Mouse (Mus musculus): ENCODE measurements around the gene Ifi47. TPM values are rescaled to one million over a fixed set of nuclear protein-coding genes. Genes with fewer than 3 reads are reported as not detected.

Gene Ifi47
- total RNA-seq, 1 experiment: 0.22 TPM

- Histone ChIP-seq H3K4me3 (ENCODE audit: insufficient read depth in 1 of 2, low read depth in 1 of 2, low read length in 2 of 2, poor library complexity in 1 of 2, severe bottlenecking in 1 of 2) (no peak overlapping the region), H3K9ac (ENCODE audit: insufficient read depth, low read depth, low read length, poor library complexity, severe bottlenecking) (no peak overlapping the region), H3K27ac (ENCODE audit: insufficient read depth, low read depth, low read length, poor library complexity, severe bottlenecking) (no peak overlapping the region), H3K4me1 (ENCODE audit: control insufficient read depth in 2 of 2, insufficient read depth in 2 of 2, low read length in 2 of 2, poor library complexity in 1 of 2) (peaks cover 0 to 3% of the 10 kb centered on the region in 2 experiments; a peak in 1 of 4 replicates), H3K36me3 (ENCODE audit: control insufficient read depth, insufficient read depth, low read length, poor library complexity, severe bottlenecking) (no peaks in the 10 kb centered on the region), H3K9me3 (ENCODE audit: control insufficient read depth, insufficient read depth, low read depth, low read length) (no peaks in the 10 kb centered on the region)
- TF ChIP-seq MAFK (IDR thresholded peaks at IDR 0.05; ENCODE audit: insufficient read depth, low read depth, low read length): no peak
- in situ Hi-C loops (cut with MboI; ENCODE audit: low sequenced_read_pairs in 2 of 2, unreplicated experiment in 2 of 2): no loop called here
- DNase-seq (ENCODE audit: low read depth, low spot score): no peak
Observed at GRCm38 (mm10) chr11:49086858-49087361, 10.5 kb downstream of the Ifi47 start.

- in situ Hi-C loops (cut with MboI; ENCODE audit: low sequenced_read_pairs in 2 of 2, unreplicated experiment in 2 of 2): no loop called here
- H3K9me3 ChIP-seq (ENCODE audit: control insufficient read depth, insufficient read depth, low read depth, low read length): no peaks in the 10 kb centered on the region
- peak overlapping the region; percentile 8 to 34; a peak in 3 of 4 replicates for H3K4me3 ChIP-seq (ENCODE audit: insufficient read depth in 1 of 2, low read depth in 1 of 2, low read length in 2 of 2, poor library complexity in 1 of 2, severe bottlenecking in 1 of 2)
- 0 out of 2 replicates have a peak overlapping the region, but pooled peaks have one; percentile 1 for H3K9ac ChIP-seq (ENCODE audit: insufficient read depth, low read depth, low read length, poor library complexity, severe bottlenecking)
- H3K4me1 ChIP-seq (ENCODE audit: control insufficient read depth in 2 of 2, insufficient read depth in 2 of 2, low read length in 2 of 2, poor library complexity in 1 of 2): peaks cover 0 to 3% of the 10 kb centered on the region in 2 experiments; a peak in 1 of 4 replicates
- H3K27ac ChIP-seq (ENCODE audit: insufficient read depth, low read depth, low read length, poor library complexity, severe bottlenecking): no peak overlapping the region
- DNase-seq (ENCODE audit: low read depth, low spot score): peak; percentile 12
- TF ChIP-seq HCFC1 (IDR thresholded peaks at IDR 0.05; ENCODE audit: borderline replicate concordance, insufficient read depth, low read length): no peak
- TF ChIP-seq ZC3H11A (IDR thresholded peaks at IDR 0.05; ENCODE audit: borderline replicate concordance, low read depth, low read length): no peak
- no peak for TF ChIP-seq CHD2 (IDR thresholded peaks at IDR 0.05; ENCODE audit: low read depth, low read length)
- no peak for TF ChIP-seq MAFK (IDR thresholded peaks at IDR 0.05; ENCODE audit: insufficient read depth, low read depth, low read length)
- no peak for TF ChIP-seq ZNF384 (IDR thresholded peaks at IDR 0.05; ENCODE audit: low read depth, low read length)
- H3K36me3 ChIP-seq (ENCODE audit: control insufficient read depth, insufficient read depth, low read length, poor library complexity, severe bottlenecking): no peaks in the 10 kb centered on the region
Observed at GRCm38 (mm10) chr11:49087830-49088616, 11.6 kb downstream of the Ifi47 start.

GRCm38 (mm10) chr11:49088990-49089652 lies 12.7 kb downstream of the Ifi47 start:
- H3K4me1 ChIP-seq (ENCODE audit: control insufficient read depth in 2 of 2, insufficient read depth in 2 of 2, low read length in 2 of 2, poor library complexity in 1 of 2): peaks cover 0 to 3% of the 10 kb centered on the region in 2 experiments; a peak in 1 of 4 replicates
- no peak overlapping the region for H3K4me3 ChIP-seq (ENCODE audit: insufficient read depth in 1 of 2, low read depth in 1 of 2, low read length in 2 of 2, poor library complexity in 1 of 2, severe bottlenecking in 1 of 2)
- DNase-seq (ENCODE audit: low read depth, low spot score): no peak
- H3K9ac ChIP-seq (ENCODE audit: insufficient read depth, low read depth, low read length, poor library complexity, severe bottlenecking): no peak overlapping the region
- TF ChIP-seq CHD2 (IDR thresholded peaks at IDR 0.05; ENCODE audit: low read depth, low read length) (no peak), MAFK (IDR thresholded peaks at IDR 0.05; ENCODE audit: insufficient read depth, low read depth, low read length) (no peak), ZNF384 (IDR thresholded peaks at IDR 0.05; ENCODE audit: low read depth, low read length) (no peak), ZC3H11A (IDR thresholded peaks at IDR 0.05; ENCODE audit: borderline replicate concordance, low read depth, low read length) (no peak), HCFC1 (IDR thresholded peaks at IDR 0.05; ENCODE audit: borderline replicate concordance, insufficient read depth, low read length) (no peak)
- no peaks in the 10 kb centered on the region for H3K9me3 ChIP-seq (ENCODE audit: control insufficient read depth, insufficient read depth, low read depth, low read length)
- H3K36me3 ChIP-seq (ENCODE audit: control insufficient read depth, insufficient read depth, low read length, poor library complexity, severe bottlenecking): no peaks in the 10 kb centered on the region
- no peak overlapping the region for H3K27ac ChIP-seq (ENCODE audit: insufficient read depth, low read depth, low read length, poor library complexity, severe bottlenecking)
- in situ Hi-C loops (cut with MboI; ENCODE audit: low sequenced_read_pairs in 2 of 2, unreplicated experiment in 2 of 2): no loop called here

GRCm38 (mm10) chr11:49089735-49090507 lies 13.5 kb downstream of the Ifi47 start:
- no peaks in the 10 kb centered on the region for H3K9me3 ChIP-seq (ENCODE audit: control insufficient read depth, insufficient read depth, low read depth, low read length)
- peaks cover 0 to 3% of the 10 kb centered on the region in 2 experiments; a peak in 1 of 4 replicates for H3K4me1 ChIP-seq (ENCODE audit: control insufficient read depth in 2 of 2, insufficient read depth in 2 of 2, low read length in 2 of 2, poor library complexity in 1 of 2)
- no peak overlapping the region for H3K4me3 ChIP-seq (ENCODE audit: insufficient read depth in 1 of 2, low read depth in 1 of 2, low read length in 2 of 2, poor library complexity in 1 of 2, severe bottlenecking in 1 of 2)
- in situ Hi-C loops (cut with MboI; ENCODE audit: low sequenced_read_pairs in 2 of 2, unreplicated experiment in 2 of 2): no loop called here
- TF ChIP-seq HCFC1 (IDR thresholded peaks at IDR 0.05; ENCODE audit: borderline replicate concordance, insufficient read depth, low read length) (no peak), CHD2 (IDR thresholded peaks at IDR 0.05; ENCODE audit: low read depth, low read length) (no peak), ZC3H11A (IDR thresholded peaks at IDR 0.05; ENCODE audit: borderline replicate concordance, low read depth, low read length) (no peak), MAFK (IDR thresholded peaks at IDR 0.05; ENCODE audit: insufficient read depth, low read depth, low read length) (no peak), ZNF384 (IDR thresholded peaks at IDR 0.05; ENCODE audit: low read depth, low read length) (no peak)
- H3K27ac ChIP-seq (ENCODE audit: insufficient read depth, low read depth, low read length, poor library complexity, severe bottlenecking): no peak overlapping the region
- H3K36me3 ChIP-seq (ENCODE audit: control insufficient read depth, insufficient read depth, low read length, poor library complexity, severe bottlenecking): no peaks in the 10 kb centered on the region
- no peak for DNase-seq (ENCODE audit: low read depth, low spot score)
- H3K9ac ChIP-seq (ENCODE audit: insufficient read depth, low read depth, low read length, poor library complexity, severe bottlenecking): no peak overlapping the region
